Mouse (Mus musculus) mouse embryonic stem cell (cell line): Measurements from ENCODE around the gene Zbtb8b.

ENCODE experiments used
- in situ Hi-C, 2 experiments: fragments of 300-500 bp; cut with MboI; formaldehyde crosslinking; loops; 1 replicate in 1 of 2; 3 replicates in 1 of 2; pipeline ENCODE4 v1.14.3; 2019 to 2020; ENCODE audit warnings: low sequenced_read_pairs in 2 of 2, low pct_unique_long_range_greater_than_20kb in 1 of 2, mixed read lengths in 1 of 2; ENCODE audit not compliant: unreplicated experiment in 1 of 2

Zbtb8b gene

DNA sequence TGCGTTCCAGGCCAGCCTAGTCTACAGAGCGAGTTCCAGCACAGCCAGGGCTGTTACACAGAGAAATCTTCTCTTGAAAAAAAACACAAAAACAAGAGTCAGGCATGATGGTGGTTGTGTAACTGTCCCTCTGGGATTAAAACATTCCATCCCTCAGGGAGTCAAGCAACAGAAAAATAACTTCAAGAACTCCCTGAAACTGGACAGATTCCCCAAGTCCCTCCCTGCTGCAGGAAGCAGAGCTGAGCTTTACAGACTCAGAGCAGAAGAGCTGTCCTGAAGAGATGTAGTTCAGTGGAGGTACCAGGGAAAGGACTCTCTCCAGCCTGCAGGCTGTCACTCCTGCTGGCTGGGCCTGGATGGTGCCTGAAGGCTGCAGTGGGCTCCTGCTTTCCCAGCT, 58.2 kb downstream of the Zbtb8b start:
- in situ Hi-C loops, result no loop called here

DNA sequence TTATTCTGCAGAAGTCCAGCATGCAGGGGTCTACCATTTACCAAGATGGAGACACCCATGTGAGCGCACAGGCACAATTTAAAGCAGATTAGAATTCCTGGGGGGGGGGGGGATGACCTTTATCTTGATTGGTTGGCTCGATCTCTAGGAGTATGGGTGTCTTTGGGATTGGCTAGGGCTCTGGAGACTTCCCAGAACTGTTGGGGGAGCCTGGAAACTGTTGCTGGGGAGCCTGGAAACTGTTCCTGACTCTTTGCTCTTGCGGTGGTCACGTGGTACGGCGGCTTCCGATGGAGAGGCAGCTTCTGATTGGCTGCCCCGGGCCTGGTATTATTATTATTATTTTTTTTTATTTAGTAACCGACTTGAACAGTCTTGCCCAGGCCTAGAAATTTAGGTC, 58.6 kb downstream of the Zbtb8b start:
- in situ Hi-C loops, result no loop called here

DNA sequence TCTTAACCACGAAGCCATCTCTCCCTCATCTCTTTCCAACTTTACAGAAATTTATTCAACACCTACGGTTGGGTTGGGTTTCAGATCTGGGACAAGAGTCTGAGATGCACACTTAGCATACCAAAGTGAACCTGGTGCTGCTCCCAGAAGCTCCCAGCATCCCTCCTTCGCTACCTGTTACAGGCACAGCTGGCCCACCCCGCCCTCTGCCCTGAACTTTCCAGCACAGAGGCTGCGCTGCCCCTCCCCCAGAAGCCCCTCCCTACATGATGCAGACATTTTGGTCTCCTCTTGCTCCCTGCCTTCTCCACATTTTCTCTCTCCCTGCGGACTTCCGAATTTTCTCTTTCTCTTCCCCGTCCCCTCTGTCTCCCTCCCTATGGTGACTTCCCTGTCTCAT, 59.5 kb downstream of the Zbtb8b start:
- in situ Hi-C loops, result no loop called here

DNA sequence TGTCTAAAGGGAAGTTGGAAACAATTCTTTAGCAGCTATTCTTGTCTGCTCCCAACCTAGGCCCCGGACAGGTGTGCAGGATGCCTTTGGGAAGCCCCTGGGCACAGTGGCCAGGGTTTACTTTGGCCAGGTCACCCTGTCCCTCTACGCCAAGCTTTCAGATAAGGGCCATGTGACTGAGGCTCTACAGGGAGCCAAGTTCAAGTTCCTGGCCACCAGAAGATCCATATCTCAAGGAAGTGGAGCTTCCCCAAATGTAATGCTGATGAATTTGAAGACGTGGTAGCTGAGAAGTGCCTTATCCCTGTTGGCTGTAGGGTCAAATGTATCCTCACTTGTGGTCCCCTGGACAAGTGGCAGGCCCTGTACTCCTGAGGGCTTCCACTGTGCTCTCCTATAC, 60.8 kb downstream of the Zbtb8b start:
- in situ Hi-C loops, result no loop called here

DNA sequence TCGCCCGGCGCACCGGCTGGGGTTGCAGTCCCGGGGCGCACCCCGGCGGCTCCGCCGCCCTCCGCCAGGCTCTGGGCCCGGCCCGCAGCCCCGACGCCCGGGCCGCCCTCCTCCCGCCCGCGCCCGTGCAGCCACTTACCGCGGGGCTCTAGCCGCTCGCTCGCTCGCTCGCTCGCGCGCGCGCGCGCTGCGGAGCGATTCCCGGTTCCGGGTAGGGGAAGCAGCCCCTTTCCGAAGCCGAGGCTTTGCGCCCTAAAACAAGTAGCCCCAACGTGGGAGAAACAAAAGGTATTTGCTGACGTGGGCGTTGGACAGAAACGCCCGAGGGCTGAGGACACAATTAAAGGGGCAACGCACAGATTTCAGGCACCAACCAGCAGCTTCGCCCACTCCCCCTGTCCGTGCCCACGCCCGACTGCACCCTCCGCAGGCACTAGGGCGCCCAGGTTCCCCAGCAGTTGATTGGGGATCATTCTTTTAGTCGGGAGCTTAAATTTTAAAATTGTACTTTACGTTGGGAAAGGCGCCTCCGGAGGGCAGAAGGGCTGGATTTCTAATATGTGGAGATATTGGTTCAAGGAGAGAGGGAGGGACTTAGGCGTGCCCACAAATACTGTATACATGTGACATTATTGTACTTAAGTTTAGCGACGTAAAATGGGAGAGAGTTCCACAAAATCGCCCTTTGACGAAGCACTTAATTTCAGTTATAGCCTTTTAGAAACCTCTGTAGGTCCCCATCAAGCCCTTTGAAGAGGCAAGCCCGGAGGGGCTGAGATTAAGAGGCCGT, 62.9 kb downstream of the Zbtb8b start, which contains the start of gene Zbtb8a:
Gene Zbtb8a (minus strand): TSS at position 516 of the 790 bp plus-strand sequence.
- in situ Hi-C loops, result no loop called here

DNA sequence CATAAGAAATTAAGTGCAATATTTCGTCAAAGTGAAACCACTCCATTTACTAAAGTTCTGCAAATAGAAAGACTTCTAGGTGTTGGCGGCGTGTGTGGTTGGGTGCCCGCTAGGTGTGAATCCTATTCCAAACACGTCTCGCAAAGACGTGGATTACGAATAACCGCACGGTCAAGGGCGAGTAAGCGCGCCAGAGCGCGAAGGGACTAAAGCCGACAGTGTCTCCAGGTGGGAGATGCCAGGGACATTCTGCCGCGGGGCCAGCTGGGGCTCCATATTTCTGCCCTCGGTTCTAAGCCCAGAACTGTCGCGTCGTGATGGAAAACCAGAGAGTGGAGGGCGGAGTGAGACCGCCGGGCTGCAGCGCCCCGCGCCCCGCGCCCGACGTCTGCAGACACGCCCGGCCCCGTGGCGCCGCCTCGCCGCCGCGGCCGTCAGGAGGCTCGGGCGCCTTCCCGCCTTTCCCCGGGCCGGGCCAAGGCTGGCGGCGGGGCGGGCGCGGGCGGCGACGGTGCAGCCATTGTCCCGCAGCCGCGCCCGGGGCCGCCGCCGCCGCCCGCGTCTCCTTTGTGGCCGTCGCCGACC, 63.6 kb downstream of the Zbtb8b start:
- in situ Hi-C loops, result no loop called here

DNA sequence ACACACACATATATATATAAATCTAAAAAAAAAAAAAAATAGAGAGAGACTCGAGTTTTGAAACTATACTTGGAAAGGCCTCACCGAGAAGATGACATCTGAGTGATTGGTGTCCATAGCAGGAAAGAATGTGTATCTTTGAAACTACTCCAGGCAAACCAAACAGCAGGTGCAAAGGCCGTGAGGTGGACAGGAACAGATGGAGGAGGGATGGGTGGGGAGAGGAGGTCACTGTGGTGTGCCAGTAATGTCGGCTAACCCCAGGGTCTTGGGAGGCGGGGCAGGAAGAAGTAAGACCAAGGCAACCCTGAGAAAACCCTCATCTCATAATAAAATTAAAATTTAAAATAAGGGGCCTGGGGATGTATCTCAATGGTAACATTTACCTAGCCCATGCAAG, 64.8 kb downstream of the Zbtb8b start:
- in situ Hi-C loops, result no loop called here
